Mouse (Mus musculus) C2C12 (cell line): ENCODE measurements around the gene Gdap1l1. TPM values are rescaled to one million over a fixed set of nuclear protein-coding genes. Genes with fewer than 3 reads are reported as not detected.

ENCODE experiments used
- H3K27me3 ChIP-seq: one replicate; pipeline ENCODE4 v1.6.1; 2011; ENCODE audit not compliant: control insufficient read depth, insufficient read depth, insufficient read length
- H3K36me3 ChIP-seq: one replicate; pipeline ENCODE4 v1.6.1; 2011; ENCODE audit not compliant: control insufficient read depth, insufficient read depth
- H3K4me3 ChIP-seq: one replicate; pipeline ENCODE4 v1.5.1; 2011; ENCODE audit warnings: mild to moderate bottlenecking, control low read depth; ENCODE audit not compliant: poor library complexity, insufficient read depth, severe bottlenecking
- H3K79me2 ChIP-seq: one replicate; pipeline ENCODE4 v1.6.1; 2011; ENCODE audit not compliant: control insufficient read depth, insufficient read depth
- H3K79me3 ChIP-seq: one replicate; pipeline ENCODE4 v1.6.1; 2011; ENCODE audit warnings: low read depth, control low read depth
- H3ac ChIP-seq: one replicate; pipeline ENCODE3; 2011; ENCODE audit warnings: low read depth; ENCODE audit not compliant: control insufficient read depth, insufficient read length
- CEBPB ChIP-seq: IDR thresholded peaks from one replicate; pipeline ENCODE4 v1.6.1; 2011; ENCODE audit warnings: low read depth, mild to moderate bottlenecking, control low read depth, moderate library complexity
- CTCF ChIP-seq: IDR thresholded peaks from one replicate; pipeline ENCODE4 v1.5.1; 2011; ENCODE audit not compliant: control insufficient read depth, insufficient read depth, insufficient read length
- FOSL1 ChIP-seq: IDR thresholded peaks from one replicate; pipeline ENCODE4 v1.8.0; 2011; ENCODE audit warnings: mild to moderate bottlenecking, low read length; ENCODE audit not compliant: poor library complexity, insufficient read depth, severe bottlenecking
- MAX ChIP-seq: IDR thresholded peaks from one replicate; pipeline ENCODE4 v1.6.1; 2011; ENCODE audit warnings: mild to moderate bottlenecking, control low read depth
- MYOD1 ChIP-seq: IDR thresholded peaks from one replicate; pipeline ENCODE4 v1.6.1; 2011; ENCODE audit warnings: low read depth; ENCODE audit not compliant: control insufficient read depth, insufficient read length
- MYOG ChIP-seq: IDR thresholded peaks from one replicate; pipeline ENCODE4 v1.6.1; 2011; ENCODE audit not compliant: control insufficient read depth, insufficient read length; ENCODE audit errors: extremely low read depth
- USF1 ChIP-seq: IDR thresholded peaks from one replicate; pipeline ENCODE4 v1.6.1; 2011; ENCODE audit warnings: low read depth, mild to moderate bottlenecking, control low read depth, moderate library complexity
- polyA plus RNA-seq: library from polyadenylated mRNA; unstranded; fragments of >200 nt; fragmentation: generic; extraction: Trizol; gene quantifications from one replicate; pipeline ENCODE4 v1.2.1, GENCODE M21; 2012; ENCODE audit warnings: missing spikeins

Gdap1l1 gene
- polyA plus RNA-seq, 1 experiment = 0.19 TPM

DNA sequence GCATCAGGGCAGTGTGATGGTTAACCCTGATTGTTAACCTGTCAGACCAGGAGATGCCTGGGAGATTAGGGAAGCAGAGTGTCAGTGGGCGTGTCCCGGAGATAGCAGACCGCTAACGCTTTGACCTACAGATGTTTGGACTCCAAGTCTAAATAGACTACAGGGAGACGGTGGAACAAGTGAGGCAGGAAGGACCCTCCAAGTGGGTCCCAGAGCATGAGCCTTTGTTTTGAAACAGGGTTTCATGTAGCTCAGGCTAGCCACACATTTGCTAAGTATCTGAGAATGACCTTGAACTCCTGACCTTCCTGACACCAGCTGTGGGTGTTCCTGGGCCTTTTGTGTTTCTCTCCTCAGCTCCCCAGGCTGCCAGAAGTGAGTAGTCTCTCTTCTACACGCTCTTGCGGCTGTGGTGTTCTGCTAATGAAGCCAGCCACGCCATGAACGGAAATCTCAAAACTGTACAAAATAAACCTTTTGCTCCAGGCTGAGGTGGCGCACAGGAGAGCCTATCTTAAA, 25.0 kb downstream of the Gdap1l1 start:
- Histone ChIP-seq H3ac (no peak overlapping the region), H3K36me3 (peaks cover 6% of the 10 kb centered on the region), H3K79me3 (no peaks in the 10 kb centered on the region), H3K4me3 (no peak overlapping the region), H3K27me3 (peaks cover 13% of the 10 kb centered on the region), H3K79me2 (no peaks in the 10 kb centered on the region)
- TF ChIP-seq CTCF (no peak), FOSL1 (no peak)

DNA sequence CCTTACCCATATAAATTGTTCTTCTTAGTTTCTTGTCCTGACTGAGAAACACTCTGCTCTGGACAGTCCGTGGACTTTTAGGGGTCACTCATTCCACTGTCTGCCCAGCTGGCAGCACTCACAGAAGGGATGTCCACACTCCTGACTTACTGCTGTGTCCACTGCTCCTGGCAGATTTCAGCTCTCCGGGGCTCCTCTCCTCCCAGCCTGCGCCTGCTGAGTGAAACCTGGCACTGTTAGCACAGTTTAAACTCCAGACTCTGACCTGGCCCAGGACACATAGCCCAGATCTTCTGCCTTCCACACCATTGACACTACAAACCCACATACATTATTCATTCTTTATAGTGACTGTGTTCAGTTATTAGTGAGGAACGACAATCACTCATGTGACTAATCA, 25.7 kb downstream of the Gdap1l1 start:
- TF ChIP-seq CEBPB = no peak
- TF ChIP-seq MAX = no peak
- TF ChIP-seq CTCF = no peak
- no peak for TF ChIP-seq MYOG
- TF ChIP-seq MYOD1 = no peak
- TF ChIP-seq USF1 = no peak
- TF ChIP-seq FOSL1 = no peak
- peaks cover 13% of the 10 kb centered on the region for H3K36me3 ChIP-seq
- H3K79me2 ChIP-seq = no peaks in the 10 kb centered on the region
- H3ac ChIP-seq = no peak overlapping the region
- no peak overlapping the region for H3K4me3 ChIP-seq
- H3K79me3 ChIP-seq = no peaks in the 10 kb centered on the region
- peaks cover 7% of the 10 kb centered on the region for H3K27me3 ChIP-seq

GRCm38 (mm10) chr2:163464562-163464961, 26.3 kb downstream of the Gdap1l1 start:
- Histone ChIP-seq H3K79me3 (no peaks in the 10 kb centered on the region), H3K27me3 (peaks cover 2% of the 10 kb centered on the region)
- TF ChIP-seq MYOD1 = no peak
- TF ChIP-seq USF1 = no peak
- no peak for TF ChIP-seq FOSL1
- no peak for TF ChIP-seq MAX
- TF ChIP-seq MYOG = no peak
- no peak for TF ChIP-seq CEBPB
- no peak for TF ChIP-seq CTCF

GRCm38 (mm10) chr2:163466771-163467170, 28.5 kb downstream of the Gdap1l1 start:
- TF ChIP-seq USF1 (peak; percentile 71), FOSL1 (no peak), MAX (peak; percentile 18)
- peaks cover 21% of the 10 kb centered on the region for H3K36me3 ChIP-seq
- H3K4me3 ChIP-seq = no peak overlapping the region
- H3ac ChIP-seq = no peak overlapping the region
- H3K79me2 ChIP-seq = peaks cover 12% of the 10 kb centered on the region
- peaks cover 4% of the 10 kb centered on the region for H3K79me3 ChIP-seq
- no peaks in the 10 kb centered on the region for H3K27me3 ChIP-seq

More at GRCm38 (mm10) chr2:163464562-163464961, 26.3 kb downstream of the Gdap1l1 start:
- H3K4me3 ChIP-seq = no peak overlapping the region
- peaks cover 19% of the 10 kb centered on the region for H3K36me3 ChIP-seq
- H3K79me2 ChIP-seq = no peaks in the 10 kb centered on the region
- no peak overlapping the region for H3ac ChIP-seq

DNA sequence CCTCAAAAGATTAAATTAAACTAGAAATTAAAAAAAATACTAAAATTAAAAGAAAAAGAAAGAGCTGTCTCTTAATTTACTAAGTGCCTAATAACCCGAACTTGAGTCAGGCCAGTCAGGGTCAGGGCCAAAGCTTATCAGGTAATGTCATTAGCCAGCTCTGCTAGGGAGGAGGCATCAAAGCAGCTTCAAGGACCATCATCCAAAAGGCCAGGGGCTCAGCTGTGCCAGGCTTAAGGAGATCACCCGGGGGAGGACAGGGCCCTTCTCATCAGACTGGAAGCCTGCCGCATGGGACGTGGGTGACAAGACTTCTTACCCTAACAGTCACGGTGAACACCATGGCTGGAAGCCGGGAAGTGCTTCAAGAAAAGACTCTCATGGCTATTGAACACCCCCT, 29.3 kb downstream of the Gdap1l1 start:
- no peak for TF ChIP-seq FOSL1
- TF ChIP-seq CEBPB = no peak
- TF ChIP-seq CTCF = no peak
- TF ChIP-seq USF1 = no peak
- TF ChIP-seq MYOG = no peak
- TF ChIP-seq MAX = no peak

DNA sequence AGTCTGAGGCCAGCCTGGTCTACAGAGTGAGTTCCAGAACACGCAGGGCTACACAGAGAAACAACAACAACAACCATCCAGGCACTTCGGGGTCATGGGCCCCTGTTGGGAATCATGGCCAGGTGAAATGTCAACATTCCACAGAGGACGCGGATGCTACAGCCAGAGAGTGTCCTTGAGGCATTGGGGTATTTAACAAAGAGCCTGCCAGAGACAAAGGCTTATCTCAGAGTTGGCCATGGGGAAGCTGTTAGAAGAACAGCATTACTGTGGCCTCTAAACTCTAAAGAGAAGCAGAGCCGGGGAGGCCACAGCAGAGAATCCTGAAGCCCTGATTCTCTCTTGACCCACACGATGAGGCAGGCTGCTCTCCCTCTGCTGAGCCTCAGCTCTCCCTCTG, 30.6 kb downstream of the Gdap1l1 start:
- TF ChIP-seq CTCF (no peak), FOSL1 (no peak), MYOD1 (no peak), MAX (no peak), USF1 (no peak), MYOG (no peak), CEBPB (no peak)
- Histone ChIP-seq H3K27me3 (no peaks in the 10 kb centered on the region), H3K4me3 (no peak overlapping the region), H3ac (no peak overlapping the region), H3K79me2 (peaks cover 16% of the 10 kb centered on the region), H3K36me3 (peaks cover 21% of the 10 kb centered on the region), H3K79me3 (peaks cover 4% of the 10 kb centered on the region)

More for the DNA sequence above, 29.3 kb downstream of the Gdap1l1 start:
- Histone ChIP-seq H3K27me3 (no peaks in the 10 kb centered on the region), H3K79me3 (peaks cover 4% of the 10 kb centered on the region), H3ac (no peak overlapping the region), H3K79me2 (peaks cover 16% of the 10 kb centered on the region), H3K36me3 (peaks cover 21% of the 10 kb centered on the region), H3K4me3 (no peak overlapping the region)
